Mouse (Mus musculus): ENCODE measurements around the gene A930033H14Rik. TPM values are rescaled to one million over a fixed set of nuclear protein-coding genes. Genes with fewer than 3 reads are reported as not detected.

A930033H14Rik gene
- total RNA-seq (2023) = under 1 TPM; 0.37 to 0.79 TPM

GRCm38 (mm10) chr10:69212542-69213440 lies at the start of gene A930033H14Rik:
A930033H14Rik (minus strand) TSS chr10:69213098.

Other genes with a start within 250 kb of the A930033H14Rik start
- gene Rhobtb1, start 61.7 kb downstream of the A930033H14Rik start, total RNA-seq (2023) = 1 to 10 TPM; 6.2 to 7.0 TPM
- 1 to 10 TPM; 1.3 to 1.6 TPM for gene Cdk1, start 139.8 kb upstream of the A930033H14Rik start, total RNA-seq (2023)
- not detected for gene Ank3, start 185.7 kb upstream of the A930033H14Rik start, total RNA-seq (2023)

Measured in monocyte, adult 59 days (primary cell).